Mouse (Mus musculus): ENCODE results near the gene Spem1. TPM values are rescaled to one million over a fixed set of nuclear protein-coding genes. Genes with fewer than 3 reads are reported as not detected.

Spem1 gene
- total RNA-seq, 1 experiment, result 0.27 TPM

DNA sequence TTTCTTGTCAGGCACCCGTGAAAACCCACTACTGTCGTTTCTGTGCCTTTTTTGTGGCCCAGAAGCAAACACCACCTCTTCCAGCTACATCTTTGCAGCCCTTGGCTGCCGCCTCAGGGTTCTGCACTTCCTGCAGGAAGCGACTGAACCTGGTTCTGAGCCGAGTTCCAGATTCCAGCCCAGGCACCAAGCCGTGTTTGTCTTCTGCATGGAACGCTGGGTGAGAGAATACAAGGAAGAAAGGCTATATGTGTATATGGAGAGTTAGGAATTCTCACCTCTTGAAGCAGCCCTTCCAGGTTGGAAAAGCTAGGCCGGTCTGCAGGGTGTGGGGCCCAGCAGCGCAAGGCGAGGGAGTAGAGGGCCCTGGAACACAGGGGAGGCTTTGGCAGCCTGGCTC, 32.7 kb upstream of the Spem1 start:
- in situ Hi-C loops (cut with MboI; ENCODE audit: low sequenced_read_pairs in 2 of 2, unreplicated experiment in 2 of 2), result no loop called here

DNA sequence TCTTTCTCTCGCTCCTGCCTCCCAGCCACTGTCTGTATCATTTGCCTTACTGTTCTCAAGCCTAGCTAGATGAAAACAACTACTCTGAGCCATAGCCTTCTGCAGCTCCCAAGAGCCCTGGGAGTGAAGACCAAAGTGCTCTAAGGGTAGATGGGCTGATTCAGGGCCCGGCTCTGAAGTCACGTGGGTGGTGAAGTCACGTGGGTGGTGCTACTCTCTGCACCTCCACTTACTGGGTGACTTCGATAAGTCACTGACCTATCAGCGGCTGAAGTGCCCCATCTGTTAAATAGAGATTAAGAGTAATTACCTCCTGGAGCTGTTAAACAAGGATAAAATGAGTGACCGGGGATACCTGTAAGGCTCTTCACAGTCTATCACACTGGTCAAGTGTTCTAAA, 32.0 kb upstream of the Spem1 start:
- H3K27ac ChIP-seq (ENCODE audit: insufficient read depth, low read depth, low read length, poor library complexity, severe bottlenecking), result no peak overlapping the region
- H3K9ac ChIP-seq (ENCODE audit: insufficient read depth, low read depth, low read length, poor library complexity, severe bottlenecking), result no peak overlapping the region
- H3K9me3 ChIP-seq (ENCODE audit: control insufficient read depth, insufficient read depth, low read depth, low read length), result no peaks in the 10 kb centered on the region
- no peak for DNase-seq (ENCODE audit: low read depth, low spot score)
- peaks cover 4 to 13% of the 10 kb centered on the region in 2 experiments; a peak in 2 of 4 replicates for H3K4me1 ChIP-seq (ENCODE audit: control insufficient read depth in 2 of 2, insufficient read depth in 2 of 2, low read length in 2 of 2, poor library complexity in 1 of 2)
- H3K36me3 ChIP-seq (ENCODE audit: control insufficient read depth, insufficient read depth, low read length, poor library complexity, severe bottlenecking), result peaks cover 16% of the 10 kb centered on the region; the same call in 1 of the 2 replicates
- no peak overlapping the region for H3K4me3 ChIP-seq (ENCODE audit: insufficient read depth in 1 of 2, low read depth in 1 of 2, low read length in 2 of 2, poor library complexity in 1 of 2, severe bottlenecking in 1 of 2)
- TF ChIP-seq ZC3H11A (IDR thresholded peaks at IDR 0.05; ENCODE audit: borderline replicate concordance, low read depth, low read length) (no peak), MAFK (IDR thresholded peaks at IDR 0.05; ENCODE audit: insufficient read depth, low read depth, low read length) (no peak), CHD2 (IDR thresholded peaks at IDR 0.05; ENCODE audit: low read depth, low read length) (no peak), ZNF384 (IDR thresholded peaks at IDR 0.05; ENCODE audit: low read depth, low read length) (no peak), HCFC1 (IDR thresholded peaks at IDR 0.05; ENCODE audit: borderline replicate concordance, insufficient read depth, low read length) (no peak)
- in situ Hi-C loops (cut with MboI; ENCODE audit: low sequenced_read_pairs in 2 of 2, unreplicated experiment in 2 of 2), result no loop called here

More for the DNA sequence above, 32.7 kb upstream of the Spem1 start:
- TF ChIP-seq HCFC1 (IDR thresholded peaks at IDR 0.05; ENCODE audit: borderline replicate concordance, insufficient read depth, low read length), result no peak
- TF ChIP-seq CHD2 (IDR thresholded peaks at IDR 0.05; ENCODE audit: low read depth, low read length), result no peak
- no peak for TF ChIP-seq ZC3H11A (IDR thresholded peaks at IDR 0.05; ENCODE audit: borderline replicate concordance, low read depth, low read length)
- no peak for TF ChIP-seq ZNF384 (IDR thresholded peaks at IDR 0.05; ENCODE audit: low read depth, low read length)
- no peak for TF ChIP-seq MAFK (IDR thresholded peaks at IDR 0.05; ENCODE audit: insufficient read depth, low read depth, low read length)
- Histone ChIP-seq H3K4me1 (ENCODE audit: control insufficient read depth in 2 of 2, insufficient read depth in 2 of 2, low read length in 2 of 2, poor library complexity in 1 of 2) (peaks cover 4 to 14% of the 10 kb centered on the region in 2 experiments; a peak in 2 of 4 replicates), H3K27ac (ENCODE audit: insufficient read depth, low read depth, low read length, poor library complexity, severe bottlenecking) (no peak overlapping the region), H3K9me3 (ENCODE audit: control insufficient read depth, insufficient read depth, low read depth, low read length) (no peaks in the 10 kb centered on the region), H3K4me3 (ENCODE audit: insufficient read depth in 1 of 2, low read depth in 1 of 2, low read length in 2 of 2, poor library complexity in 1 of 2, severe bottlenecking in 1 of 2) (no peak overlapping the region), H3K9ac (ENCODE audit: insufficient read depth, low read depth, low read length, poor library complexity, severe bottlenecking) (no peak overlapping the region), H3K36me3 (ENCODE audit: control insufficient read depth, insufficient read depth, low read length, poor library complexity, severe bottlenecking) (peaks cover 16% of the 10 kb centered on the region; the same call in 1 of the 2 replicates)
- no peak for DNase-seq (ENCODE audit: low read depth, low spot score)

DNA sequence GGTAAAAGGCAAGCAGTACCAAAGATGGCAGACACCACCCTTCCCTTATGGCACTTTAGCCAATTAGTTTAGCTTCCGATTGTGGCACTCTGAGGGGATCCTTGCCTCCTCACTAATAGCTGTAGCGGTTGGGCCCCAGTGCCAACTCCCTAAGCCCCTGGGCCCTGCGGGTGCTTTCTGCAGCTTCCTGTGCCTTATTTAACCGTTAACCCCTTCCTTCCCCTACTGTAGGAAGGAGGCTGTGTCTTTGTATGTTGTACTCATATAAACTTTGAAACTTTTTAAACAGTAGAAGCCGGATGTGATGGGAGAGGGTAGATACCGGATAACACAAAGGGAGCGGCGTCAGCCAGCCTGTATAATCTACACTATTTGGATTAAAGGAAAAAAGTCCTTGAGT, 28.8 kb upstream of the Spem1 start:
- in situ Hi-C loops (cut with MboI; ENCODE audit: low sequenced_read_pairs in 2 of 2, unreplicated experiment in 2 of 2), result no loop called here
- TF ChIP-seq ZNF384 (IDR thresholded peaks at IDR 0.05; ENCODE audit: low read depth, low read length) (no peak), ZC3H11A (IDR thresholded peaks at IDR 0.05; ENCODE audit: borderline replicate concordance, low read depth, low read length) (no peak), MAFK (IDR thresholded peaks at IDR 0.05; ENCODE audit: insufficient read depth, low read depth, low read length) (no peak), CHD2 (IDR thresholded peaks at IDR 0.05; ENCODE audit: low read depth, low read length) (no peak), HCFC1 (IDR thresholded peaks at IDR 0.05; ENCODE audit: borderline replicate concordance, insufficient read depth, low read length) (no peak)
- peaks cover 16% of the 10 kb centered on the region; the same call in 1 of the 2 replicates for H3K36me3 ChIP-seq (ENCODE audit: control insufficient read depth, insufficient read depth, low read length, poor library complexity, severe bottlenecking)

DNA sequence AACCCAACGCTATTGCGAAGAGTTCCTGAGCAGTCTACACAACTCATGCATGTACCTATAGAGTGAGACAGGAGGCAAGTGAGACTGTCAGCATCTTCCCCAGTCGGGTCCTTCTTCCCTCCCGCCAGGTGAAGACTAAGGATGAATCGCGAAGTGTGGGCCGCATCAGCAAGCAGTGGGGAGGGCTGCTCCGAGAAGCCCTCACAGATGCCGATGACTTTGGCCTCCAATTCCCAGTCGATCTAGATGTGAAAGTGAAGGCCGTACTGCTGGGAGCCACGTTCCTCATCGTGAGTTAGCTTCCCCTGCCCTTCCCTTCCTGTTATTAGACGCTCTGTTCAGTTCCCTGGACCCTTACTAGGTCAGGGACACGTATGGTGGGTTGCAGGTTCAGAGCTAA, 27.9 kb upstream of the Spem1 start:
- H3K36me3 ChIP-seq (ENCODE audit: control insufficient read depth, insufficient read depth, low read length, poor library complexity, severe bottlenecking), result peaks cover 16% of the 10 kb centered on the region; the same call in 1 of the 2 replicates
- H3K4me1 ChIP-seq (ENCODE audit: control insufficient read depth in 2 of 2, insufficient read depth in 2 of 2, low read length in 2 of 2, poor library complexity in 1 of 2), result peaks cover 2 to 10% of the 10 kb centered on the region in 2 experiments; a peak in 2 of 4 replicates
- DNase-seq (ENCODE audit: low read depth, low spot score), result no peak

More for the DNA sequence above, 28.8 kb upstream of the Spem1 start:
- no peak overlapping the region for H3K9ac ChIP-seq (ENCODE audit: insufficient read depth, low read depth, low read length, poor library complexity, severe bottlenecking)
- no peak for DNase-seq (ENCODE audit: low read depth, low spot score)
- no peaks in the 10 kb centered on the region for H3K9me3 ChIP-seq (ENCODE audit: control insufficient read depth, insufficient read depth, low read depth, low read length)
- no peak overlapping the region for H3K4me3 ChIP-seq (ENCODE audit: insufficient read depth in 1 of 2, low read depth in 1 of 2, low read length in 2 of 2, poor library complexity in 1 of 2, severe bottlenecking in 1 of 2)
- H3K4me1 ChIP-seq (ENCODE audit: control insufficient read depth in 2 of 2, insufficient read depth in 2 of 2, low read length in 2 of 2, poor library complexity in 1 of 2), result peaks cover 2 to 14% of the 10 kb centered on the region in 2 experiments; a peak in 2 of 4 replicates
- H3K27ac ChIP-seq (ENCODE audit: insufficient read depth, low read depth, low read length, poor library complexity, severe bottlenecking), result no peak overlapping the region

More for the DNA sequence above, 27.9 kb upstream of the Spem1 start:
- Histone ChIP-seq H3K27ac (ENCODE audit: insufficient read depth, low read depth, low read length, poor library complexity, severe bottlenecking) (no peak overlapping the region), H3K9me3 (ENCODE audit: control insufficient read depth, insufficient read depth, low read depth, low read length) (no peaks in the 10 kb centered on the region), H3K4me3 (ENCODE audit: insufficient read depth in 1 of 2, low read depth in 1 of 2, low read length in 2 of 2, poor library complexity in 1 of 2, severe bottlenecking in 1 of 2) (no peak overlapping the region), H3K9ac (ENCODE audit: insufficient read depth, low read depth, low read length, poor library complexity, severe bottlenecking) (no peak overlapping the region)
- TF ChIP-seq ZC3H11A (IDR thresholded peaks at IDR 0.05; ENCODE audit: borderline replicate concordance, low read depth, low read length) (no peak), HCFC1 (IDR thresholded peaks at IDR 0.05; ENCODE audit: borderline replicate concordance, insufficient read depth, low read length) (no peak), CHD2 (IDR thresholded peaks at IDR 0.05; ENCODE audit: low read depth, low read length) (no peak), ZNF384 (IDR thresholded peaks at IDR 0.05; ENCODE audit: low read depth, low read length) (no peak), MAFK (IDR thresholded peaks at IDR 0.05; ENCODE audit: insufficient read depth, low read depth, low read length) (no peak)
- in situ Hi-C loops (cut with MboI; ENCODE audit: low sequenced_read_pairs in 2 of 2, unreplicated experiment in 2 of 2), result no loop called here
